Mouse (Mus musculus) C2C12 (cell line): ENCODE results near the gene Rtn4r.

ENCODE experiments used
- CTCF ChIP-seq: IDR thresholded peaks from one replicate; pipeline ENCODE4 v1.5.1; 2011; ENCODE audit not compliant: control insufficient read depth, insufficient read depth, insufficient read length
- MAX ChIP-seq: IDR thresholded peaks from one replicate; pipeline ENCODE4 v1.6.1; 2011; ENCODE audit warnings: mild to moderate bottlenecking, control low read depth

- no peak for TF ChIP-seq CTCF
- no peak for TF ChIP-seq MAX
Measured at GRCm38 (mm10) chr16:18145341-18145867, 18.0 kb downstream of the Rtn4r start.
